Mouse (Mus musculus): Measurements from ENCODE around the gene 1810046K07Rik.

Gene 1810046K07Rik

DNA sequence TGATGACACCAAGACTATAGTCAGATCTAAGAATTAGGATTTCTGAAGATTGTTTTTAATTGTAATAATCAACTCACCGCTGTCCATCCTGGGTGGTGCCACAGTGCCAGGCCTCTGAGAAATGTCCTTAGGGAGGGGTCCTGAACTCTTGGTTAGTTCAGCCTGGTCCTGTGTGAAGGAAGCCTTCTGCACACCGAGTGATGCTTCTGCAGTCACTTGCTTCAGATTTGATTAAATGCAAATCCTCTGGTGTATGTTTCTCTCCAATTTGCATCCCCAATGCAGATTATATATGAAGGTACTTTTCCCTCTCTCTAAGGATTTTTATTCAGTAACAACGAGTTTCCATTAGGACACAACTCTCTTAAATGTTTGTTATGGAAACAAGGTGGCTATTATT is at the start of gene 1810046K07Rik:
TSS of gene 1810046K07Rik (minus strand) at position 187 of the 400 bp plus-strand sequence.
- no peak for DNase-seq

DNA sequence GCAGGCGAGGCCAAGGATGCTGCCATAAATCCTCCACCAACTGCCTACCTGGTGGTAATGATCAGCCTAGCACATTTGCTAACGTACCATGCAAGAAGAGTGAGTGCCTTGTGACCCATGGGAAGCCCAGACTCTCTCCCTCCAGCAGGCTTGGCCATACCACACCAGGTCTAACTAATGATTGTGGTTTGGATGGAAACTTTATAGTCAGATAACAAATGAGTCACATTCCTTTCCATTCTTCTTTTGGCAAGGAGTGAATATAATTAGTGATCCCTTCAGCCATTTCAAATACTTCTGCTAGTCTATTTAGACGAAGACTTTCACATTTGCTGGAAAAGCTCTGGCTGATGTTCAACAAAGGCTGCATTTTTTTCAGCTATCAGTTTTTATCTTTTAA is 40.8 kb upstream of the 1810046K07Rik start:
- no peak for DNase-seq

DNA sequence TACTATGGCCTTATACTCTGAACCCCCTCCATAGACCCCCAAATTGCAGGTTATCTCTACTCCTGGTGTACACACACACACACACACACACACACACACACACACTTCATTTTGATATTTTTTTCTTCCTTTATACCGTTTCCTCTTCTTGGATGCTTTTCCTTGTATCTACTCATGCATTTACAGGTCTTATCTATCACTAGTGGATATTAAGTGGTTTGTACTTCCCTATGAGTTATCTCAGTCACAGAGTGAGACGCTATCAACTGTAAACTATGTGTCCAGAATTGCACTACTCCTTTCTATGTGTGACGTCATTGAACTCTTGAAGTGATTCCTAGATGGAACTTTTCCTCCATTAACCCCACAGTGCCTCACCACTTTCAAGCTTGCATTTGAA is 38.4 kb upstream of the 1810046K07Rik start:
- DNase-seq, result no peak

DNA sequence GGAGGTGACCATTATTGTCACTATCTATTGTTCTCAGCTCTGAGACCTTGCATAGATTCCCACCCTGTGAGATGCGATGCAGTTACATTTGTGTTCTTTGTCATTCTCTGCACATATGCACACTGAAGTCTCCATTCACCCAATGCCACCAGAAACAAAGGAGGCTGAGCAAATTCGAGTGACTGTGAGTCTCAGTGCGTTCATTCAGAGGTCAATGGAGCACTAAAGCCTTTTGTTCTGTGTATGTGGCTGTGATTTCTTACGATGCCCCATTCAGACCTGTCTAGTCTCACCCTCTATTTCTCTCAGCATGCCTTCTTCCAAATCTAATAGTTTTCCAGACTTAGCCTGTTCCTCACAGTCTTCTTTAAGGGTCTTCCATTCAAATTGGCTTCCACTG is 35.3 kb upstream of the 1810046K07Rik start:
- DNase-seq, result no peak

DNA sequence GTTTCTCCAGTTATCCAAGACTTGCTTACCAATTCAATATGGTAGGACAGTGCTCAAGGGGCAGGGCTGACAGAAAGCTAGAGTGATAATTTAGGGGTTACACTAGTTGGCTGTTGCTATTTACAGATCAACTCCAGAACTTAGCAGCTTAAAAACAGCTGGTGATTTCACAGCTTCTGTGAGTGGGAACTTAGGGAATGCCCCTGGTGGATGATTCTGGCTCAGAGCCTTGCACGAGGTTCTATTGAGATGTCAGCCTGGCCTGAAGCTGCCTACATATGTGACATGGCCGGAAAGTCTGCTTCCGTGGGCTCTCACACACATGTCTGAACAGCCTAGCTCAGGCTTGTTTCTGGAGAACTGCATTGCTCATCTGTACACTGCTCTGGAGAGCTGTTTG is 24.8 kb upstream of the 1810046K07Rik start:
- no peak for DNase-seq

DNA sequence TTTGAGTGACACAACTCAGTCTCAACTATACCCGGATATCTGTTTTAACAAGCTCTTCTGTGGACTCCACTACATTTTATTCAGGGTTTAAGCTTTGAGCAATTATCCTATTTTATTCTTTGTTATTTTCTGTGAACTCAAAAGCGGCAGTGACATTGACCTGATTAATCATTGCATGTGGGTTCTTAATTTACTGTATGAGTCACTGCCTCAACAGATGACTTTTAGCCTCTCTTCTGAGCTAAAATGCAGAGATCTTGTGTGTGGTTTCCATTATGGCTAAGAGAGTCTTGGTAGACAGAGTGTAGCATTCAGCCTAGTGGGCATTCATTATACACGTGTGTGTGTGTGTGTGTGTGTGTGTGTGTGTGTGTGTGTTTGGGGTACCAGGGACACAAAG is 24.2 kb upstream of the 1810046K07Rik start:
- no peak for DNase-seq

DNA sequence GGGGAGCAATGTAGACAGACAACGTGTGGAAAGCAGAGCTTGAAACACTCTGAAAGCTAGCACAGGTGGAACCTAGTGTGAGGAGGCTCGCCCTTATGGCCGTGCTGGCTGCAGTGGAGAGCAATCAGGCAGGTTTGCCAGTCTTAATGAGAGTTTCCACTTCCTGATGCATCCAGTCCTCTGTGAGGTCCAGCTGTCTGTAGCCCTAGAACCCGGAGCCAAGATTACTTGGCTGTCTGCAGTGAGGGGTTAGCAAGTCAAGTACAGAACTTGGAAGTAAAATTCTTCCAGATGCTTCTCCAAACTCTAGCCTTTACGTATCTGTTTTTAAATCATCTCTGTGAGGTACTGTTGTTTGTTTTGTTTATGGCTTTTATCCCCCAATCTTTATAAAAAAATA is 20.7 kb upstream of the 1810046K07Rik start:
- DNase-seq, result no peak

DNA sequence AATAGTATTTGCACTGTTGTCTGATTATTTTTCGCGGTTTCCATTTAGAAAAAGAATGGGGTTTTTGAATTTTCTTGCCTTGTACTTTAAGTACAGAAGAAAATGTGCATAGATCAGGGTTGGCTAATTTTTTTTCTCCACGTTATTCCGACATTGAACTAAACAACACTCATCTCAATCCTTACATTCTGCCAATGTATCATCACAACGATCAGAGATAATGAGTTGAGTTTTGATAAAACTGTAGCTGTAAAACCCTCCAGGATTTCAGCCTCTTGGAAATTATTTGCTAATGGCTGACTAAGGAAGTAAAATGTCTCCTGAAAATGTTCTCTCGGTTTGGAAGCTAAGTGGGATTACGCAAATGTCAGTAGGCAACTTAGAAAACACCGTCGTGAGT is 17.1 kb upstream of the 1810046K07Rik start:
- DNase-seq, result no peak

DNA sequence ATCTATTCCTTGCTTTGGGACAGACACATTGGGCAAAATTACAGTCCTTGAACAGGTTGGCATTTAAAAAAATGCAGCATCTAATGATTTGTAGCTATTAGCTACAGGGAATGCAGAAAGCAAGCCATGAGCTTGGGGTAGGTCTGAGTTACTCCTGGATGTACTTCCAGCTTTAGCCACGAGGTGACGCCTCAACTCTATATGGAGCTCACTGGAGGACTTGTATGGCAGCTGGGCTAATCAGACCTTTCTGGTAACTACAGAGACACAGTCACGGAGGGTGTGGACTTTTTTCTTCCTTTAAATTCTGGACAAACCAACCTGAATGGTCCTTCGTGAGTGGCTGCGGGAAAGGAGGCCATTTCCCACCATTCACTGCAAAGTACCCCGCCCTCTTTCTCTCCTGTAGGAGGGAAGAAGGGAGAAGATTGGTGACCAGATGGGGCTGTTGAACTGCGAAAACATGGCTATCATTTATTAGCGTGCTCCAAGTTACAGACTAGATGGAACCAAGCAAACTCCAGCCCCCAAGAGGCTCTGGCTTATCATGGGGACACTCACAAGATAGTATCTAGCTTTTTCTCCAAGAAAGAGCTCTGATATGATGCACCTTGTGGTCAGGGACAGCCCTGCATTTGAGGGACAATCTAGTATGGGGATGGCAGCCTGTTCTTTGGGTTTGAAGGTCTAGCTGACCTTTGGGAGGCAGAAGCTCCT is 6.7 kb upstream of the 1810046K07Rik start:
- DNase-seq, result peak; percentile 77 to 84

DNA sequence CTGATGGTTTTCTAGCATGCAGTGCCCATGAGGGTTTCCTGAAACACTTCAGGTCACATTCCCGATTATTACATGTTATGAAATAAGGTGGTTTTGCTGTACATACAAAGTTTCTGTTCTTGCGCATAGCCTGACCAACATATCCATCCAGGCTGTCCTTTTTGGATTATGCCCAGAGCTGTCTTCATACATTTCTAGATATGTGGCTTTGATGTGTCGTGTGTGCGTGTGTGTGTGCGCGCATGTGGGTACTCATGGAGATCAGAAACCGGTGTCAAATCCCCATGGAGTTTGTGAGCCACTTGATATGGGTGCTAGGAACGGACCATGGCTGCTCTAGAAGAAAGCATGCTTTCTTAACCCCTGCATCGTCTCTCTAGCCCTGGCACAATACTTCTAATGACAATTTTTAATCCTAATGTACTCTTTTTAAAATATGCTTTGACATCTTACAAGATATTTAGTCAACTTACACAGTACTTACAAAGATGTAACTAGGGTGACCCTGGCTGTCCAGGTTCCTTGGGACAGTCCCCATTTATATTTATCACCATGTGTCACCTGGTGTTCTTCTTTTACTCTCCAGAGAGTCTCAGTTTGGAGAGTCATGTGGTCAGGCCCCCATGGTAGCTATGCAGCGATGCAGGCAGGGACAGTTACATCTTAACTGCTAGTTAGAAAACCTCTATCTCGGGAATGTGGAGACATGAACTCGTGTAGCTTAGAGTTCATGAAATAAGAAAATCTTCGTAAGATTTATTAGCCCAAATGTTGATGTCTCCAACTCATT is 2.9 kb upstream of the 1810046K07Rik start:
- DNase-seq, result no peak

DNA sequence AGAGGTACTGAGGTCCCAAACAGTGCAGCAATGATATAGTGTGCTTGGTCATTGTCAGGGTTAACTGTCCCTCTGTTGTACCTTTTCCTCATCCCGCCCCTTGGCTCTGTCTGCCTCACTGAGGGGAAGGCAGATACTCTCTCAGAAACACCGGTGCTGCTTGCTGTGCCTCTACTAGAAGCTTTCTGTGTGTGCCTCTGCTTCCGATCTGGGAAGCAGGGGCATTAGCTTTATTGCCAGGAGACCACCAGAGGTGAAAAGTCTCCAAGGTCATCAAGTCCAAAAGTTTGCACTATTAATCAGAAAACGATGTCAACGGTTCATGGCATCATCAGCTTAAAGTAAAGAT is 1.2 kb downstream of the 1810046K07Rik start:
- DNase-seq, result no peak

DNA sequence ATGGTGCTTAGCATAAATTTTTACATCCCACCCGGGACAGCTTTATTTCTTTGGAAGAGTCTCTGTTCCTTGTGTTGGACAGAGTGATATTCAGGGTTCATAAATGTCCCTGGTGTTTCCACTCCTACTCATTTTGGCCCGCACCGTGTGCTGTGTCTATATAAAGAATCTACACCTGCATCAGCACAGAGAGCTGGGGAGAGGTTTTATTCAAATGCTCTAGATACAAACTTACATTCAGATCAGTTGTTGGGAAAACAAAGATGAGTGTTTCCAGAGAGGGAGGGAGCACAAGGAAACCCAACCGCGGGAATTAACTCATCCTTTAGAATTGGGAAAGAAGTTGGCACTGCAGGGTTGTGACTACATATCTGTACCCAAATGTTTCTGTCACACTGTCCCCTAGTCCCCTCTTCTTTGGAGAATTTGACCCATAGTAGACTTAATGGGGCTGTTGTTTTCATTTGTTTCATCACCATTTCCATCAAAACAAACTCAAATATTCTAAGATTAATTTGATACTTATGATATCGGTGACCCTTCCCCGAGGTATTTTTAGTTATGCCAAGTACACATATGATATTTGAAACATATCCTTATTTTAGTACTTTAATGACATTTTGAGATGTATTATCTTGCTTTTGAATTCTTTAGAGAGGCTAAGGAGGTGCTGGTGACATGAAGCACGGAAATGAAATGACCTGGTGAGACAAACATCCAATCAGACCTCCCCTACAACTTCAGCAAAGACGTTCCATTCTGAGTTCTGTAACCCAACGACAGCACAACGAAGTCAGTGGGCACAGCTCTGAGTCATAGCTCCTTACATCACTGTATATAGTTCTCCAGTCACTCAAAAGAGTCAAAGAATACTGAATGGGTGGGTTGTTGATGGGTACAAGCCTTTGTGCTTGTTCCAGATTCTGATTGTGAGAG is 1.8 kb downstream of the 1810046K07Rik start:
- no peak for DNase-seq

DNA sequence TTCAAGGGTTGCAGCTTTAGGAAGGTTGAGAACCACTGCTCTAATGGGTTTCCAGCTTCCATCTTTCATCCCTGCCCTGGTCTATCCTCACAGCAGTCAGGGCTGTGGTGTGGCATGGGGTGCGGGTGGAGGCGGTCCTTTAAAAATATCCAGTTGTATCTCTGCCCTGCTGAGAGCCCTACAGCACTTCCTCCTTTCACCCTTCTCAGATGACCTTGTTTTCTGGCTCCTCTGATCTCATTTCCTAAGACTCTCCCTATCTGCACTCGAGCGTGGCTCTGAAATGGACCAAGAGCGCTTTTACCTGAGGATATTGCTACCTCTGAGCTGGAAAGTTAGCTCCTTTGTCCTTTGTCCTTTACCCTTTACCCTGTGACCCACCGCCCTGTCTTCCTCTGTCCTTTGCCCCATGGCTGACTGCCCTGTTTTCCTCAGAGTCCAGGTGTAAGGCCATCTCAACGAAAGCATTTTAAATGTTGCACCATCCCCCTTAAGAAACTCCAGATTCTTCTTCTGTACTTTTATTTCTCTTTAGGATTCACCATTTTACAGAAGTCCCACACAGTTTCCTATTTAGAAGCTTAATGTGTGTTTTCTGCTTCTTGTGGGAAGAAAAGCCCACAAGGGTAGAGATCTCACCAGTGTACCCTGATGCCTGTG is 4.2 kb downstream of the 1810046K07Rik start:
- no peak for DNase-seq

DNA sequence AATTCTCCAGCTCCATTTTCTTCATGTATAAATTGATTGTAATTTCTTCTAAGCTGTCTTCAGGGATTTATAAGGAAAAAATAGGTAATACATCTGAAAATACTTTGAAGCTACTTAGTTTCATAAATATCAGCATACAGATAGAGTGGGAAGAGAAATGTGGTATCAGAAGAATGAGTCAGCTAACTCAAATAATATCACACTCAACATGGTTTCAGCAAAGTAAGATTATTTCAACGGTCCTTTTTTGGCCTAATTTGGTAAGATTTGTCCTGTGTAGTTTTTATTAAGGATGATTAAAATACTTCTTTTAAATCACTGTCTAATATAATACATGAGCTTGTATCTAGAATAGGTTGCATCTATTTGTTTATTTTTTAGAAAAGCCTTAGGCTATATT is 8.6 kb downstream of the 1810046K07Rik start:
- no peak for DNase-seq

DNA sequence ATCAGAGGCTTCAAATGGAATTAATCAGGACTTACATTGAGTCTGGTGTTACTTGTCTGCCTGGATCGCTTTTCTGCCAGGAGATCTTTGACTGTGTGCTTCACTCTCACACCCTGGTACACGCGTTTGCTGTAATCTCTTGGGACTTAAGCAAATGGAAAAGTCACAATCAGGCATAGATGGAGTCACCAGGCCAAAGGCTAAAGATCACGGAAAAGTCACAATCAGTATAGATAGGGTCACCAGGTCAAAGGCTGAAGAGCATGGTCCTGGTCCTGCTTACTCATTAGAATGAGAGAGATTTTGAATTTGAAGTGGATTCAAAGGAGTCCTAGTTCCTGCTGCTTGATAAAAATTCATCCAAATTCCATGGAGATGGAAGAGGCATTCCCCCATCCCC is 10.5 kb downstream of the 1810046K07Rik start:
- no peak for DNase-seq

DNA sequence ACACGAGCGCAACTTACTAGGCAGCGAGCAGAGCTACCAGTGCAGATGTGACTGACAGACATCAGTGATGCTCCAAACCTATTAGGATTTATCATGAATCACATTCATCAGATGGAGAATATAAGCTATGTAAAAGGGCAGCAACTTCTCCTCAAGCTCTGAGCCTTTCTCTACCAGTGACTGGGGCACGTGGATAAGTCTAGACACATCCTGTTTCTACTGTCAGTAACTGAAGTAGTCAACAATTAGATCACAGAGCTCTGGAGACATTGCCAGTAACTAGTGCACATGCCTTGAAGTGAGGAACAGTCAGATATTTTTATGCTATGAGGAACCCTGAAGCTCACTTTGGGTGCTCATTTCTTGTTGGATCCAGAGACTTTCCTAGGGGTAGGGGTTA is 11.4 kb downstream of the 1810046K07Rik start:
- DNase-seq, result no peak

DNA sequence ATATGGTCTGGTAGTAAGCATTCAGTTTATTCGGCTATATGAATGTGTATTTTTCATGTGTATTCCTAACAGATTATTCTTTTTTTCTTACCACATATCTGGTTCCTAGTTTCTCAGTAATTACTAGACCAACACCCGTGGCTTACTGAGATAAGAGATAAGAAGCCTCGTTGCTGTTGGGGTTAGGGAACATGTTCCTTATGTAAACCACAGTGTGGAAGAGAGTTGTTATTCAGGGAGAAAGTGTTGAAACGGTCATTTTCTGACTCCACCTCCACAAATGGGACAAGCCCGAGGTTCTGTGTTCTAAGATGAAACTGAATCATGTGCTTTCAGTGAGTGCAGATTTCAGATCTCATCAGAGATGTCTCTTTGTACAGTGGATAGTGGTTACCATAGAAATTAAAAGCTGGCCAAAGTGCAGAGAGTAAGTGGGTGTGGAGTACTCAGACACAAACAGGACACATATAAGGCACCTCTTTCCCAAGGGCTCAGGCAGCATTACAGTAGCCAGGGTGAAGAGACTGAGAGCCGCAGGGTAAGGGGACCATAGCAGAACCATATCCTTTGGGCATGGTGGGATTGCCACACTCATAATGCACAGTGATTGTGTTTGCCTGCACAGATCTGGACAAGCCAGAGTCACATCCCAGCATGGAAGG is 13.2 kb downstream of the 1810046K07Rik start:
- no peak for DNase-seq

DNA sequence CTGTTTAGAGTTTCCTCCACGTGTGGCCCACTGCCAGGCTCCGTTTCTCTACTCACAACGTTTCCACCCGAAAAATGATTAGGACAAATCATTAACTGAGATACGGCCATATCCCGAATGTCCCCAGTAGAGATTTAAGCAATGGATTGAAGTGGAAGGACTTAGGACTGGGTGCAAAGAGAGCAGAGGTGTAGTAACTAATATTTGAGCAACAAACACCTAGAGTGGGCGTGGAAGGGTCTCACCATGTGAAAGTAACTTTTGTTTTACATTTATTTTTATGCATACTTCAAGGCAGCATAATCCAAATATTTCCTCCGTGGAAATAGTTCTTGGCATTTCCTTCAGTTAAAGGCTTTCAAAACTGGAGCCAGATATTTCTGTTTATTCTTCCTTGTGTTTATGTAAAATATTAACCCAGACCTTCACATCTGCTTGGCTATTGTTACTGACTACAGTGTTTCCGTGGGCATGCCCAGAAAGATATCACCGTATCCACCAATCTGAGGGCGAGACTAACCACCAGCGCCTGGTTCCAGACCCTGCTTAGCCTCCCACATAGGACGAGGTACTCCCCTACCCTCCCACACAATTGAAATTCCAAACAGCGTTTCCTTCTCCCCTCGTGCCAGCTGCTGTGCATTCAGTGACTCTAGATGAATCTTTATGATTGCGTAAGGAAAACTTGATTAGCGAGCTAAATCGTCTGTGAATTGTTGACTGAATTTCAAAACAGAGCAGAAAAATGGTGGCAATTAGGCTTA is 16.0 kb downstream of the 1810046K07Rik start:
- DNase-seq, result no peak

DNA sequence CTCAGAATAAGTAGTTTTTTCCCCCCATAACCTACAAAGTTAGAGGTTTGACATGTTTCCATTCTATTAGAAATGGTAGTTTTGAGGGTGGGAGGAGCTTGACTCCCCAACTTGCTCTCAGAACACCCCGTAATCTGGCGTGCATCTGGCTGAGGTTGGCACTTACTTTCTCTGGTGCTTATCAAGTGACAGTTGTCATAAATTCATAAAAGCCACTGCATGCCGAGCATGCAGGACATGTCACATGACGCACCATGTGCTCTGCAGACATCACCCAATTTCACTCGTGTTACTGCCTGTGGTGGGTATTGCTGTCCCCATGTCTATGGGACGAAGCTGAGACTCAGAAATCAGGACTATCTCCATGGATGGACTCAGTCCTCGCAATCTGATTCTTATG is 18.2 kb downstream of the 1810046K07Rik start:
- no peak for DNase-seq

DNA sequence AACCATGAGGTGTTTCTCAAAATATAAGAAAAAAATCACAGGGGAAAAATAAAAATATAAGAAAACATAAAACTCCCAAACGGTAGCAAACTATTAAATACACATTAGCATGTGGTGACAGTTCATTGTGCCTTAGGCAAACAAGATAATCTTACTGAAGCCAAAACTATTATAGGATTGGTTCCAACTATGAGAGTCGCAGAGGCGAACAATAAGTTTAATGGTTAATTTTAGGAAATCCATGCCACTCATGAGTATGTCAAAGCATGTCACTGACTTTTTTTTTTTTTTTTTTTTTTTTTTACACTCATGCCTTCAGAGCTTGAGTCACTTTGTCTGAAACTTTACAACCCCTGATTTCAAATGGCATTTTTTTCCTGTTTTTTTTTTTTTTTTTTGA is 22.4 kb downstream of the 1810046K07Rik start:
- no peak for DNase-seq

DNA sequence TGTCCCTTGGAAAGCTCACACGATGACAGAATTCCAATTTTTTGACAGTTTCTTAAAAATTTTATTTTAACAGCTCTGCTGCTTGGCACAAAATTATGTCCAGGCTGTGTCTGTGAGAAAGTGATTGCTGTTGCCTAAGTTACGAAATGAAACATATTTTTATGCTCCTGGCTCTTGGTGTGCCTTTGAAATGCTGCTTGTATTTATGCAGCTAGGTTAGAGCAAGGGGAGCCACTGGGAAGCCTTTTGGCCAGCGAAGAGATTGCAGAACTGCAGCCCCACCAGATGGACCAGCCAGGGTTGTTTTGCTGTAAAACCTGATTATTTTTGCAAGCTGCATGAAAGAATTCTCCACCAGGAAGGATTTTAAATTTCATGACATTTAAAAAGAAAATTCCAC is 23.6 kb downstream of the 1810046K07Rik start:
- no peak for DNase-seq

DNA sequence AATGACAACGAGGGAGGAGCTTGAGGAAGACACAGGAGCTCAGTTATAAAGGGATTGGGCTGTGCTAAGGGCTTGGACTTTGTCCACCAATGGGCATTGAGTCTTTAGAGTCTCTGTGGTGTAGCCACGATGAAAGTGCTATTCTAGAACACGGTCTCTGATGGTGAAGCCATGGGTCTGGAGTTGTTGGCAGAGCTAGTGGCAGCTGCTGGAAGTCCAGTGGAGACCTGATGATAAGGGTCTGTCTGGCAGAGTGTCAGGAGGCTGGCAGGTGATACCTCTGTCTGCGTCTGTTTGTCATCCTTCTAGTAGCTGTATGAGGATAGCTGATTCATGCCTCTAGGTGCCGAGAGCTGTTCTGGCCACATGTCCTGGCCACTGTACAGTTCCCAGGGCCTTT is 24.7 kb downstream of the 1810046K07Rik start:
- no peak for DNase-seq
